Mouse (Mus musculus): ENCODE measurements around the gene Fam173b.

The Fam173b gene

GRCm38 (mm10) chr15:31586519-31586918 is 15.1 kb upstream of the Fam173b start:
- DNase-seq (ENCODE audit: low spot score), result peak; percentile 89

GRCm38 (mm10) chr15:31587789-31588188 is 13.9 kb upstream of the Fam173b start:
- no peak for DNase-seq (ENCODE audit: low spot score)

- DNase-seq (ENCODE audit: low spot score), result no peak
These were observed 12.5 kb upstream of the Fam173b start for GRCm38 (mm10) chr15:31588989-31589640.

GRCm38 (mm10) chr15:31590176-31590575 is 11.5 kb upstream of the Fam173b start:
- DNase-seq (ENCODE audit: low spot score), result no peak

GRCm38 (mm10) chr15:31592531-31592930 is 9.1 kb upstream of the Fam173b start:
- DNase-seq (ENCODE audit: low spot score), result no peak

GRCm38 (mm10) chr15:31594260-31594659 is 7.4 kb upstream of the Fam173b start:
- no peak for DNase-seq (ENCODE audit: low spot score)

- no peak for DNase-seq (ENCODE audit: low spot score)
These were observed 6.0 kb upstream of the Fam173b start for GRCm38 (mm10) chr15:31595651-31596050.

- peak; percentile 27 for DNase-seq (ENCODE audit: low spot score)
These were observed 1.8 kb upstream of the Fam173b start for GRCm38 (mm10) chr15:31599834-31600233.

- DNase-seq (ENCODE audit: low spot score), result no peak
These were observed 390 bp upstream of the Fam173b start for GRCm38 (mm10) chr15:31601279-31601645.

GRCm38 (mm10) chr15:31602426-31602825 is 774 bp downstream of the Fam173b start:
- peak; percentile 89 for DNase-seq (ENCODE audit: low spot score)

- DNase-seq (ENCODE audit: low spot score), result no peak
These were observed 1.5 kb downstream of the Fam173b start for GRCm38 (mm10) chr15:31603113-31603512.

GRCm38 (mm10) chr15:31606821-31607220 is 5.2 kb downstream of the Fam173b start:
- DNase-seq (ENCODE audit: low spot score), result no peak

GRCm38 (mm10) chr15:31611027-31611426 is 9.4 kb downstream of the Fam173b start:
- peak; percentile 40 for DNase-seq (ENCODE audit: low spot score)

GRCm38 (mm10) chr15:31611976-31612375 is 10.3 kb downstream of the Fam173b start:
- no peak for DNase-seq (ENCODE audit: low spot score)

- DNase-seq (ENCODE audit: low spot score), result no peak
These were observed 12.3 kb downstream of the Fam173b start for GRCm38 (mm10) chr15:31613826-31614453.

- DNase-seq (ENCODE audit: low spot score), result no peak
These were observed 13.0 kb downstream of the Fam173b start for GRCm38 (mm10) chr15:31614666-31615065.

- no peak for DNase-seq (ENCODE audit: low spot score)
These were observed 15.6 kb downstream of the Fam173b start for GRCm38 (mm10) chr15:31617261-31617660.

- no peak for DNase-seq (ENCODE audit: low spot score)
These were observed 17.9 kb downstream of the Fam173b start for GRCm38 (mm10) chr15:31619521-31619920.

- peak; percentile 23 for DNase-seq (ENCODE audit: low spot score)
These were observed 25.9 kb downstream of the Fam173b start for GRCm38 (mm10) chr15:31627277-31628154.

GRCm38 (mm10) chr15:31628180-31628579 is 26.5 kb downstream of the Fam173b start:
- DNase-seq (ENCODE audit: low spot score), result no peak

- DNase-seq (ENCODE audit: low spot score), result no peak
These were observed 27.9 kb downstream of the Fam173b start for GRCm38 (mm10) chr15:31629556-31629955.

- DNase-seq (ENCODE audit: low spot score), result no peak
These were observed 29.8 kb downstream of the Fam173b start for GRCm38 (mm10) chr15:31631396-31631858.

GRCm38 (mm10) chr15:31632478-31632877 is 30.8 kb downstream of the Fam173b start:
- DNase-seq (ENCODE audit: low spot score), result no peak
